Mouse (Mus musculus): ENCODE measurements around the gene Rad9a.

GRCm38 (mm10) chr19:4220957-4221743 is 19.7 kb upstream of the Rad9a start:
- TF ChIP-seq EP300 (IDR thresholded peaks at IDR 0.05; ENCODE audit: low read depth) (no peak), CTCF (IDR thresholded peaks at IDR 0.05; ENCODE audit: low read depth) (no peak)
